Mouse (Mus musculus) lung, adult 2 months (tissue): ENCODE measurements at regions not wholly inside any gene's neighbourhood (a gene's known extent, or its start where the extent isn't known, plus 50 kb on each side); places are given as distances from the start of the nearest gene placed in this dataset.

Source experiments
- DNase-seq: peaks from one replicate; pipeline ENCODE4 v3.0.0; 2022
- H3K4me1 ChIP-seq: fragments of 200-500 bp; 2 replicates; pipeline ENCODE4 v1.6.1; 2011; ENCODE audit warnings: low read length; ENCODE audit not compliant: control insufficient read depth, insufficient read depth
- H3K4me3 ChIP-seq: fragments of 200-500 bp; replicated peaks from 2 replicates; pipeline ENCODE3; 2011; ENCODE audit warnings: low read depth, mild to moderate bottlenecking, control low read depth, low read length; ENCODE audit errors: extremely low read depth
- CTCF ChIP-seq: fragments of 200-500 bp; IDR thresholded peaks from 2 replicates; pipeline ENCODE4 v1.5.1; 2011; ENCODE audit warnings: mild to moderate bottlenecking, low read length, control low read depth; ENCODE audit not compliant: insufficient read depth
- POLR2A ChIP-seq: fragments of 200-500 bp; IDR thresholded peaks from 2 replicates; pipeline ENCODE4 v1.6.1; 2011; ENCODE audit warnings: low read depth, mild to moderate bottlenecking, control low read depth, low read length, borderline replicate concordance; ENCODE audit errors: extremely low read depth
- WGBS: fragments of 180-500 bp; shearing (Covaris S2); methylation state at CpG from one replicate; pipeline ENCODE4 v1.1.7; 2018; 5-methylcytosine and 5-hydroxymethylcytosine counted together

GRCm38 (mm10) chr19:15456943-15457735 lies 490.0 kb downstream of the Psat1 start:
- H3K4me3 ChIP-seq: no peak overlapping the region
- DNase-seq: no peak
- 48% methylated on average over 9 of the region's 9 CpGs for WGBS

GRCm38 (mm10) chr19:15448989-15449388 lies 498.1 kb downstream of the Psat1 start:
- no peak for DNase-seq
- no peak overlapping the region for H3K4me3 ChIP-seq
- TF ChIP-seq POLR2A (no peak), CTCF (no peak)
- no peaks in the 10 kb centered on the region for H3K4me1 ChIP-seq
- WGBS: 31% methylated on average over 5 of the region's 5 CpGs

More at GRCm38 (mm10) chr19:15456943-15457735, 490.0 kb downstream of the Psat1 start:
- H3K4me1 ChIP-seq: no peaks in the 10 kb centered on the region
- TF ChIP-seq CTCF: no peak
- no peak for TF ChIP-seq POLR2A

GRCm38 (mm10) chr19:15431798-15432197 lies 515.3 kb downstream of the Psat1 start:
- TF ChIP-seq CTCF (no peak), POLR2A (no peak)
- no peaks in the 10 kb centered on the region for H3K4me1 ChIP-seq
- DNase-seq: no peak
- H3K4me3 ChIP-seq: no peak overlapping the region
- WGBS: 77% methylated on average over 5 of the region's 5 CpGs

- Histone ChIP-seq H3K4me3 (no peak overlapping the region), H3K4me1 (no peaks in the 10 kb centered on the region)
- DNase-seq: no peak
- TF ChIP-seq CTCF: no peak
- WGBS: 40% methylated on average over 3 of the region's 3 CpGs
These were observed 525.8 kb downstream of the Psat1 start for GRCm38 (mm10) chr19:15421311-15421710.

GRCm38 (mm10) chr19:15398624-15399023 lies 548.5 kb downstream of the Psat1 start:
- 73% methylated on average over 3 of the region's 3 CpGs for WGBS
- TF ChIP-seq POLR2A (no peak), CTCF (no peak)
- DNase-seq: no peak
- Histone ChIP-seq H3K4me3 (no peak overlapping the region), H3K4me1 (no peaks in the 10 kb centered on the region)

GRCm38 (mm10) chr19:15371682-15372081 lies 575.5 kb downstream of the Psat1 start:
- DNase-seq: no peak
- H3K4me3 ChIP-seq: no peak overlapping the region
- TF ChIP-seq POLR2A: no peak
- no peak for TF ChIP-seq CTCF
- WGBS: 78% methylated on average over 8 of the region's 8 CpGs
- H3K4me1 ChIP-seq: no peaks in the 10 kb centered on the region

GRCm38 (mm10) chr19:15366951-15367350 lies 580.2 kb downstream of the Psat1 start:
- H3K4me3 ChIP-seq: no peak overlapping the region
- no peaks in the 10 kb centered on the region for H3K4me1 ChIP-seq
- no peak for TF ChIP-seq CTCF
- TF ChIP-seq POLR2A: no peak
- WGBS: 55% methylated on average over 2 of the region's 2 CpGs
- DNase-seq: no peak

DNA sequence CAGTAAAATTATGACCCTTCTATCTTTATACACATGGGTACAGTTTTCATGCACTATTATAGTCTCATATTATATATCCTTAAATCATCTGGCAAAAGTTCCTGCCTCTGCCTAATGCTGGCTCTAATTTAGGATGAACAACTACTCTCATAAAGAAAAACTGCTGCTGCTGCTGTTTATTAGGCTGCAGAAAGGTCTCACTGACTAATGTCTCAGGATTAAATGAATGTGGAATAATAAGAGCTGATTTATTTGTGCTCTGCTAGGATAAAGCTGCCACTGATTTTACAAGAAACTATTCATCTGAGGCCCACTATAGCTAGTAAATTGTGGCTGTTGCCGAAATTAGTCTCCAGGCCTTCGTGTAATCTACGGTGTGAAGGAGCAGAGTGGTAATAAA lies 590.0 kb downstream of the Psat1 start:
- no peak for DNase-seq
- no peak overlapping the region for H3K4me3 ChIP-seq
- WGBS: 88% methylated on average over 3 of the region's 3 CpGs

GRCm38 (mm10) chr19:15348356-15348755 lies 598.8 kb downstream of the Psat1 start:
- H3K4me1 ChIP-seq: no peaks in the 10 kb centered on the region
- WGBS: 75% methylated on average over 3 of the region's 3 CpGs
- TF ChIP-seq POLR2A (no peak), CTCF (no peak)
- no peak overlapping the region for H3K4me3 ChIP-seq
- no peak for DNase-seq

More for the DNA sequence above, 590.0 kb downstream of the Psat1 start:
- H3K4me1 ChIP-seq: no peaks in the 10 kb centered on the region
- no peak for TF ChIP-seq POLR2A
- TF ChIP-seq CTCF: no peak

- 82% methylated on average over 1 of the region's 1 CpGs for WGBS
- no peak for TF ChIP-seq CTCF
- DNase-seq: no peak
- no peaks in the 10 kb centered on the region for H3K4me1 ChIP-seq
- no peak overlapping the region for H3K4me3 ChIP-seq
These were observed 604.9 kb downstream of the Psat1 start for GRCm38 (mm10) chr19:15342229-15342628.
